Mouse (Mus musculus): ENCODE results near the gene Sobp. TPM values are rescaled to one million over a fixed set of nuclear protein-coding genes. Genes with fewer than 3 reads are reported as not detected.

Sobp gene
- polyA plus RNA-seq, 1 experiment from 2014 or later: 1.3 TPM

DNA sequence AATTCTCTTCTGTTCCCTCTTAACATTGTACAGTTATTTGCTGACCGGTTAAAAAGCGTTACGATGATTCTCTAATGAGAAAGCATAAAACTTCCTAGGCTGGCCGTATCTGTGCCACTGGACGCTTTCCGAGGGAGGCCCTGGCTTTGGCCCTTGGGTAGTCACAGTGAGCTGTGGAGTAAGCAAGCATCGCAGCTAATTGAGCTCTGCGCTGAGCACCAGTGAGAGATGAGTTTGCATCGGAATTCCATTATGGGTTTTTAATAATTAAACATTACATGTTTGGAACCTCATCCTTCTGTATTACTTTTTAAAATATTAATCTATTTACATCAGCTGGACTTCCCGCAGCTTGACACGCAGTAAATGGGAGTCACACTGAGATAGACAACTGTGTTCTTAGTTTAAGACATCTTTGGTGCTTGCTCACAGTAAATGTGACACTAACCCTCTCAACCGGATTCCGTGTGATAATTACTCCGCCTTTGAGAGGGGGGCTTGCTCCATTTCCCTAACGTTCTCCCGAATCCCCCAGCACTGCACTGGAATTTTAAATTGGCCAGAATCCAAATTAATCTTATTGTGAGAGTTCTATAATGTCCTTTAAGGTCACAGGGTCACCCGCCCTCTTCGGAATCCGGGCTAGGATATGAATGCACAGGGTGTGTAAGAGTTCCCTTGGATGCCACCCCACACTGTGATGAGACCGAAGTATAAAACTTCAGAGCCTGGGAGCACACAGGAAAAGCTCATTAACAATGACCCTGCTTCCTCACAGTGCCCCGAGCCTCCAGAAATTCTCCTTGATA lies 137.5 kb downstream of the Sobp start:
- WGBS: 77% methylated on average over 21 of the region's 21 CpGs
- Histone ChIP-seq H3K9me3 (no peaks in the 10 kb centered on the region; the same call in 1 of the 2 replicates), H3K4me1 (peaks cover 33% of the 10 kb centered on the region), H3K27ac (peak overlapping the region; percentile 52; the same call in 1 of the 2 replicates), H3K27me3 (ENCODE audit: insufficient read depth, poor library complexity, severe bottlenecking) (no peaks in the 10 kb centered on the region), H3K36me3 (no peaks in the 10 kb centered on the region), H3K4me3 (no peak overlapping the region)
- DNase-seq (ENCODE audit: low spot score): no peak

DNA sequence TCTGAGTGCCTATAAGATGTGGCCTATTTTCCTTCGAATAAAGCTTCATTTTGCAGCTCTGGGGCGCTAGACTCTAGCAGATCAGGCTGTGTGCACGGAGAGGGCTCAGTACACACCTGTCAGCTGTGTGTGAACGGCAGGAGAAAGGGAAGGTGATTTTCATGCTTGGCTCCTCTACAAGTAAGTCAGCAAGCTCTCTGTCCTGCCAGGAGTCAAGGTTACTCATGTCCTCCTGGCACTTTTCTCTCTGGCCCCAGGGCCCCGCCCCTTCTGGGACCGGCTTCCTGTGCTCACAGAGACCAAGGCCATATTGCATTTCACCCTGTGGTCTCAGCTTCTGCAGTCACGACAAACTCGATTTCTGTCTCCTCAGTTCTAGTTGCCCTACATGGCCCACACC lies 138.8 kb downstream of the Sobp start:
- Histone ChIP-seq H3K9me3 (no peaks in the 10 kb centered on the region; the same call in 1 of the 2 replicates), H3K4me3 (no peak overlapping the region), H3K36me3 (no peaks in the 10 kb centered on the region), H3K27ac (peak overlapping the region; percentile 36; the same call in 1 of the 2 replicates), H3K27me3 (ENCODE audit: insufficient read depth, poor library complexity, severe bottlenecking) (no peaks in the 10 kb centered on the region), H3K4me1 (peaks cover 34% of the 10 kb centered on the region)
- WGBS: 69% methylated on average over 8 of the region's 8 CpGs
- no peak for DNase-seq (ENCODE audit: low spot score)

DNA sequence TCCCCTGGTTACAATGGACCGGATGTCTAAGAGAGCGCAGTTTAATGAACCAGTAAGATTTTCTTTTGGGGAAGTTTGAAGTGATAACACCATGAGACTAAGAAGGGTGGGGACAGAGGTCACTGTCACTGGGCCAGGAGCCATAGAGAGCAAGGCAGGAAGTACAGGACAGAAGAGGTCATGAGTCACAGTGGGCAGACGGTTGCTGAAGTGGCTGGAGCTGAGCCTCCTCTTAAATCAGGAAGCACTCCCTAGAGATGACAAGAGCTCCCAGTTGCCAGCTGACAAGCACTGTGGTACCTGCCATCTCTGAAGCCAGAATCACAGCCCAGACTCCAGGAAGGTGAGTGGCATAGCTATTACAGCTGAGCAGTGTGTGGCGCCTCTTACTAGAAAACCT lies 139.5 kb downstream of the Sobp start:
- Histone ChIP-seq H3K4me1 (peaks cover 39% of the 10 kb centered on the region), H3K9me3 (no peaks in the 10 kb centered on the region; the same call in 1 of the 2 replicates)
- WGBS: 57% methylated on average over 4 of the region's 4 CpGs

DNA sequence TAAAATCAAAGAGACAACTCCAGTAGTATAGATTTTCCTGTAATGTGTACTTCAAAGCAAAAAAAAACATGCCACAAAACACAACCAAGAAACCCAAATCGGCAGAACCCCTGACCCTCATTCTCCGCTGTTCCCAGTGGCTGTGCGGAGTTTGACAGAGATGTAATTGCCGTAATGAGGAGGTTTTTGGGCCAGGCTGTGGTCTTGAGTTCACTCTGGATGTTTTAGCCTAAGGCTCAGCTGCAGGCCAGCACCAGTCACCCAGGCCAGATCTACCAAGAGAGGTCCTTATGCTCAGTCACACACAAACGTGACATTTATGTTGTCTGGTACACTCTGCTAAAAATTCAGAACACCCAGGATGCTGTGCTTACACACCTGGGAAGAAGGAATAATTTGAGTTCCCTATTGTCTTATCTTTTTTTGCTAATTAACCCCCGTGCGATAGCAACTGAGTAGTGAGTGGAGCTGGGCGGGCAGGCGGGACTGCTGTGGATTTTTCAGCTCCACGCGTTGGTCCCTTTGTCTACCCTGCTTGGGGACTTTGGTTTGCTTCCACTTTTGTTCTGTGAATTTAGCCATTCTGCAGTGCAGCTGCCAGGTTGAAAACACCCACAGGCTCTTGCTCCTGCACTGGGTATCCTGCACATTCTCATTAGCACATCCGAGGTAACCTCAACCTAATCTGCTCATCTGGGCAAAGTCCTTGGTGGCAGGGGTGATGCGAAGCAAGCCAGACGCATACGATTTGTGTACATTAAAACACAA lies 140.7 kb downstream of the Sobp start:
- 84% methylated on average over 15 of the region's 15 CpGs for WGBS

More for the DNA sequence above, 139.5 kb downstream of the Sobp start:
- Histone ChIP-seq H3K4me3 (no peak overlapping the region), H3K36me3 (no peaks in the 10 kb centered on the region), H3K27ac (peak overlapping the region; percentile 7; the same call in 1 of the 2 replicates), H3K27me3 (ENCODE audit: insufficient read depth, poor library complexity, severe bottlenecking) (no peaks in the 10 kb centered on the region)
- DNase-seq (ENCODE audit: low spot score): no peak

DNA sequence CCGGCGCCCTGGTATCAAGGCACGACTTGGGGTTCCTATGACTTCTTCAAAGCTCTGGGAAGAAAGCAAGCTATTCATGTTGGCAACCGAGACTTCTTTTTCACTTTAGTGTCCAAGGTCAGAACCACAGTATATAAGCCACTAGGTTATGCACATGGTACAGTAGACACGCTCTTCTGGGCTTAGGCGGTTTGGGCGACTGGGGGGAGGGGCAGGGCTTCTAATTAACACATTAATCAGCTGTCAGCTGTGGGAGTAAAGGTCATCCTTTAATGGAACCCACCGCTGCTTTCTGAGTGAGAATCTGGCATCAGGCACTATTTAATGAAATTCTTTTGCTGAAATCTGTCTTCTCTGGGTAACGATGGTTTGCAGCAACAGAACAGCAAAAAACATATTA lies 147.3 kb downstream of the Sobp start:
- Histone ChIP-seq H3K9me3 (no peaks in the 10 kb centered on the region), H3K4me3 (no peak overlapping the region), H3K27ac (no peak overlapping the region), H3K27me3 (ENCODE audit: insufficient read depth, poor library complexity, severe bottlenecking) (peaks cover 49% of the 10 kb centered on the region), H3K36me3 (no peaks in the 10 kb centered on the region), H3K4me1 (peaks cover 14% of the 10 kb centered on the region)
- 69% methylated on average over 9 of the region's 9 CpGs for WGBS
- DNase-seq (ENCODE audit: low spot score): no peak

More for the DNA sequence above, 140.7 kb downstream of the Sobp start:
- DNase-seq (ENCODE audit: low spot score): no peak
- Histone ChIP-seq H3K27me3 (ENCODE audit: insufficient read depth, poor library complexity, severe bottlenecking) (peaks cover 5% of the 10 kb centered on the region; the same call in 1 of the 2 replicates), H3K4me3 (no peak overlapping the region), H3K9me3 (no peaks in the 10 kb centered on the region), H3K4me1 (peaks cover 39% of the 10 kb centered on the region), H3K36me3 (no peaks in the 10 kb centered on the region), H3K27ac (no peak overlapping the region)

DNA sequence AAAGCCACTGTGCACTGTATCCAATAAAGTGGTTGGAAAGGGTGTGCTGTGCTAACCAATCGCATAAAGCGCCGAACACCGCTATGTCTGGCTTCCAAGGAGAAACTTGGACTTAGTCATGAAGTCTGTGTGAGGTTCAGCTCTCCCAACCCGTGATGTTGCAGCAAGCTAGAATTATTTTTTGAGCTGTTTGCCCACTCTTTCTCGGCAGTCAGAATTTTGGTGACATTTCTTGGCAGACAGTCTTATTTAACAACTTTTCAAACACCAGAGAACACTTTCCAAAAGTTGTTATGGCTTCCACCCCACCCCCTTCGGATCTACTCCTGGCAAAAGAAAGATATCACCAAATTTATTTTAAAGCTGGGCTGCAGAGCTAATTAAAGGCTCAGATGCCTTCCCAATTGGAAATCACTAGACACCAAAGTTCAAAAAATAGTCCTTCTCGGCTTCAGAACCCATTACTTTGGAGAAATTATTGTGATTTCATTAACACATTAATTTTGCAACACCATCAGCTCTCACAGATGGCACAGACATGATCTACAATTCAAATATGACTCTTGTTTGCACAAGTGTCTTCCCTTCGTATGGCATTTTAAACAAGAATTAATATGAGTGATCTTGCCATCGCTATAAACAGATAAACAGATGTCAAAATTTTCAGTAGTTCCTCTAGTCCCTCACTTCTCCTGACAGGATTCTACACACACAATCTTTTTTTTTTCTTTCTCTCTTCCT lies 150.7 kb downstream of the Sobp start:
- no peaks in the 10 kb centered on the region for H3K36me3 ChIP-seq
- H3K27me3 ChIP-seq (ENCODE audit: insufficient read depth, poor library complexity, severe bottlenecking): peaks cover 77% of the 10 kb centered on the region
- H3K4me3 ChIP-seq: no peak overlapping the region
- H3K4me1 ChIP-seq: peaks cover 22% of the 10 kb centered on the region
- WGBS: 83% methylated on average over 10 of the region's 10 CpGs
- no peak for DNase-seq (ENCODE audit: low spot score)
- no peak overlapping the region for H3K27ac ChIP-seq
- H3K9me3 ChIP-seq: no peaks in the 10 kb centered on the region

DNA sequence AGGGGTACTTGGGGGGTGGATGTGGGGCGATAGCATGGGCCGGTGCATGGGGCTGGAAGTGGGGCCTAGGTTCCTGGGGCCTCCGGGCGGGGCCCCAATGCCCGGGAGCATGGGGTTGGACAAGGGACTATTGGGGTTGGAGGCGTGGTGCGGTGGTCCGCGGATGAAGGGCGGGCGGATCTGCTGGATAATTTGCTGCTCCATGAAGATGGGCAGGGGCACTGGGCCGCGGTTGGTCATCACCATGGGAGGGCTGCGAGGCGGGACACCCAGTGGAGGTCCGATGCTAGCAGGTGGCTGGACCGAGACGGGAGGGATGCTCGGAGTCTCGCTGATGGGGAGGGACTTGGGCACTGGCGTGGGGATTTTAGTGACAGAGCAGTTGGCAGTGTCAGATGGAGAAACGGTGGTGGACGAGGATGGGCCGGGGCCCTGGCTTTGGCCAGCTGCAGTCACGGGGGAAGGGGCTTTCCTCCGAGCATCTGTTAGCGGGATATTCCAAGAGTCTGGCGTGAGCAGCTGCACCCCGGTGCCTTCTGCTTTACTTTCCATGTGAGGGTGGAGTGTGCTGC lies 152.1 kb downstream of the Sobp start:
- WGBS: 4% methylated on average over 29 of the region's 29 CpGs
- peaks cover 83% of the 10 kb centered on the region for H3K27me3 ChIP-seq (ENCODE audit: insufficient read depth, poor library complexity, severe bottlenecking)
- H3K9me3 ChIP-seq: no peaks in the 10 kb centered on the region
- no peak for DNase-seq (ENCODE audit: low spot score)
- H3K4me3 ChIP-seq: peak overlapping the region; percentile 74
- H3K36me3 ChIP-seq: no peaks in the 10 kb centered on the region
- H3K27ac ChIP-seq: 0 out of 2 replicates have a peak overlapping the region, but pooled peaks have one; percentile 79
- peaks cover 19% of the 10 kb centered on the region for H3K4me1 ChIP-seq

DNA sequence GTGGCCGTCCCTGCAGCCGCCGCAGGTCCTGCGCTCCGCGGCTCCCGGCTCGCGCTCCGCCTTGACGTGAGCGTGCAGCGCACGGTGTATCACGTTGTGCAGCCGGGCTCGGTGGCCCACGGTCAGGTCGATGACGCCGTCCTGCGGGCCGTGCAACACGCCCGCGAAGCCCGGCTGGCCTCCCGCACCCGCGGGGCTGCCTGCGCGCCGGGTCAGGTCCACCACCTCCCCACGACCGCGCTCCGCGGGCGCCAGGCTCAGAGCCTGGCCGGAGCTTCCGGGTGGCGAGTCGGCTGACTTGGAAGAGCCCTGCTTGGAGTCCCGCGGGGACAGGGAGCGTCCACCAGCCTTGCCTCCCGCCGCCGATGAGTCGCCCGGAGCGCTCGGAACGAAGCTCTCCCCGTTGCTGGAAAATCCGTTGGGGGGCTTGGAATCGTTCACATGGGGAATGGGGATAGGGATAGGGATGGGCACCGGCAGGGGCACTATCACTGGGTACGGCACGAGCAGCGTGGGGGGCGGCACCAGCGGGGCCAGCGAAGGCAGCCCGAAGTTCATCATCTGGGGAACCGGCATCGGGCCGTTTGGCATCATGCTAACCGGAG lies 152.7 kb downstream of the Sobp start:
- H3K36me3 ChIP-seq: no peaks in the 10 kb centered on the region
- DNase-seq (ENCODE audit: low spot score): no peak
- under 1% methylated on average over 69 of the region's 69 CpGs for WGBS

DNA sequence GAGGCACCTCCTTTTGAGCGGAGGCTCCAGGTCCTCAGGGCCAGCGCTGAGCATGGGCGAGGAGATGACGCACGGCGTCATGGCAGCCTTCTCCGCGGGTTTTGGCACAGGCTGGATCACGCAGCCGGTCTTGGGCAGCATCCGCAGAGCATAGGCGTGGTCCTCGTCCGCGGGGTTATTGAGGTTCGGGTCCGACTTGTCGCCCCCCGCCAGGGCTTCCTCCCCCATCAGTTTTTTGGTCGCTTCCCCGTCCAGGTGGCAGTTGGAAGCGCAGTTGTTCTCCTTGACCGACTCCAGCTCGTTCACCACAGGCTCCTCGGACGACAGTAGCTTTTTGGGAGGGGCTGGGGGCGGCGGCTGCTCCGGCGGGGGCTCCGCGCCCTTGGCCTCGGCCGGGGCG lies 153.3 kb downstream of the Sobp start:
- Histone ChIP-seq H3K27ac (peak overlapping the region; percentile 79), H3K9me3 (no peaks in the 10 kb centered on the region), H3K4me1 (peaks cover 19% of the 10 kb centered on the region), H3K36me3 (no peaks in the 10 kb centered on the region), H3K4me3 (peak overlapping the region; percentile 74), H3K27me3 (ENCODE audit: insufficient read depth, poor library complexity, severe bottlenecking) (peaks cover 84% of the 10 kb centered on the region)
- no peak for DNase-seq (ENCODE audit: low spot score)
- WGBS: 2% methylated on average over 35 of the region's 35 CpGs

More for the DNA sequence above, 152.7 kb downstream of the Sobp start:
- peak overlapping the region; percentile 74 for H3K4me3 ChIP-seq
- peaks cover 85% of the 10 kb centered on the region for H3K27me3 ChIP-seq (ENCODE audit: insufficient read depth, poor library complexity, severe bottlenecking)
- peak overlapping the region; percentile 79 for H3K27ac ChIP-seq
- H3K9me3 ChIP-seq: no peaks in the 10 kb centered on the region
- H3K4me1 ChIP-seq: peaks cover 19% of the 10 kb centered on the region

DNA sequence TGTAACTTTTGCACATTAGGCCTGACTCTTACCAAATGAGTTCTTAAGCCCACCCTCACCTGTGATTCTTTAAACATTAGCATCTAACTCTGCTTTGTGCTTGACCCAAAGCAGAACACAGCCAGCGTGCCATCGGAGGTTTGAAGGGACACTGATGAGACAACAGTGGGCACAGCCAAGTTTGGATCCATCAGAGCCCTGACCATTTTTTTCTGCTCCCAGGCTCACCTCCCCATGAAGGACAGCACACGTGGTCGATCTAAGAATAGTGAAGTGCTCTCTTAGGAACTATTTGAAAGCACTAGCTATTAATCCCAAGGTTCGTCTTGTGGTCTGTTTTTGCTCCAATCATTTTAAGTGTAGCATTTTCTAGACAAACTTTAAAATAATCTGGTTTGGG lies 159.5 kb downstream of the Sobp start:
- H3K36me3 ChIP-seq: no peaks in the 10 kb centered on the region
- no peak for DNase-seq (ENCODE audit: low spot score)
- no peaks in the 10 kb centered on the region for H3K9me3 ChIP-seq
- WGBS: 67% methylated on average over 5 of the region's 5 CpGs
- H3K4me3 ChIP-seq: no peak overlapping the region
- H3K4me1 ChIP-seq: no peaks in the 10 kb centered on the region
- peaks cover 39% of the 10 kb centered on the region for H3K27me3 ChIP-seq (ENCODE audit: insufficient read depth, poor library complexity, severe bottlenecking)
- no peak overlapping the region for H3K27ac ChIP-seq

DNA sequence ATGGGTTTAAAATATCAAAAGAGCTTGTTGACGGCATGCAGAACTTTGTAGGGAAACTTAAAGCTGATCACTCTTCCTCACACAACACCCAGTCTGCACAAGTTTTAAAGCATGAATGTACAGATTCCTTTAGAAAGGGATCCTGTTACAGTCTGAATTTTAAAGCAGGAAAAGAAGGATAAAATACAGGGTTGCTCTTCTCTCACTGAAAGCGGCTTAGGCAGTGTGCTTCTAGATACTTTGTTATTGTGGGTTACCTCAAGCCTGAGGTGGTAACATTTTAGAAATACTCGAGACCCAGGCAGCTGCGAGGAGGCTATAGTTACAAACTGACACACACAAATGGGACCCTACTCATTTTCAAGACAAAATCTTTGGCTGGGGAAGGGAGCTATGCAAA lies 160.0 kb downstream of the Sobp start:
- no peak for DNase-seq (ENCODE audit: low spot score)
- Histone ChIP-seq H3K27ac (no peak overlapping the region), H3K9me3 (no peaks in the 10 kb centered on the region), H3K4me1 (no peaks in the 10 kb centered on the region), H3K4me3 (no peak overlapping the region), H3K27me3 (ENCODE audit: insufficient read depth, poor library complexity, severe bottlenecking) (peaks cover 34% of the 10 kb centered on the region), H3K36me3 (no peaks in the 10 kb centered on the region)
- WGBS: 79% methylated on average over 4 of the region's 4 CpGs

DNA sequence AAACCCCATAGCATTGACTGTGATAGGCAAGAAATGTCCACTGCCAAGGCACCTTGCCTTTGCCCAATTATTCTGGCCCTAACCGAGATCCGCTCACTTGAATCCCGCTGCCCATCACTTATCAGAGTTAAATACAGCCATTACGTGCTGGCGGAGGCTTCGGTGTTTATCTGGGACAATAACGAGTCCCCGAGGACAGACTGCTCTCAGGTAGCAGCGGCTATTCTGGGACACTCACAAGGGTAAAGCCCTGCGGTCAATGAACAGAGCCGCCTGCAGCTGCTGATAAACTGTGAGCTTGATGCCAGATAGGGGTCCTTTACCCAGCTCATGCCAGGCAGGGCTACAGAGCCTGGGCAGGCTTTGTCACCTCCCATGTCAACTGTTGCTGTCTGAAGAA lies 166.2 kb downstream of the Sobp start:
- WGBS: 38% methylated on average over 11 of the region's 11 CpGs
- Histone ChIP-seq H3K27me3 (ENCODE audit: insufficient read depth, poor library complexity, severe bottlenecking) (no peaks in the 10 kb centered on the region), H3K27ac (no peak overlapping the region), H3K4me1 (peaks cover 19% of the 10 kb centered on the region), H3K9me3 (no peaks in the 10 kb centered on the region), H3K4me3 (peak overlapping the region; percentile 2; the same call in 1 of the 2 replicates), H3K36me3 (no peaks in the 10 kb centered on the region)
- no peak for DNase-seq (ENCODE audit: low spot score)

Data from heart, embryonic 10.5 days (tissue).